Mouse (Mus musculus) stomach, embryonic 16.5 days (tissue): Measurements from ENCODE around the gene Tcta. TPM values are rescaled to one million over a fixed set of nuclear protein-coding genes. Genes with fewer than 3 reads are reported as not detected.

ENCODE experiments used
- polyA plus RNA-seq: library from polyadenylated mRNA; unstranded; fragments of >200 nt; fragmentation: Nextera tagmentation; extraction: Ambion mirVana; gene quantifications from 2 replicates; pipeline ENCODE4 v1.2.1, GENCODE M21; 2015

The Tcta gene
- polyA plus RNA-seq, 1 experiment from 2014 or later: 46.9 TPM

Other genes with a start within 250 kb of the Tcta start
- 7.8 and 8.7 TPM in 2 replicates for gene Mst1, start 225.7 kb downstream of the Tcta start, polyA plus RNA-seq
- 31.2 and 32.8 TPM in 2 replicates for gene Rnf123, start 222.8 kb downstream of the Tcta start, polyA plus RNA-seq
- 75.1 and 82.7 TPM in 2 replicates for gene Apeh, start 211.6 kb downstream of the Tcta start, polyA plus RNA-seq
- gene Bsn, start 115.8 kb downstream of the Tcta start, polyA plus RNA-seq: 2.9 and 3.2 TPM in 2 replicates
- gene Dag1, start 42.2 kb downstream of the Tcta start, polyA plus RNA-seq: 90.8 and 91.8 TPM in 2 replicates
- 33.1 and 36.1 TPM in 2 replicates for gene Nicn1, start 15.7 kb downstream of the Tcta start, polyA plus RNA-seq
- 18.8 and 21.6 TPM in 2 replicates for gene Amt, start 9.3 kb downstream of the Tcta start, polyA plus RNA-seq
- 493 and 511 TPM in 2 replicates for gene Rhoa, start within 50 bp of the Tcta start, polyA plus RNA-seq
- gene Gpx1, start 32.7 kb upstream of the Tcta start, polyA plus RNA-seq: 1,034 and 1,067 TPM in 2 replicates
- 92.7 and 113 TPM in 2 replicates for gene Usp4, start 41.7 kb upstream of the Tcta start, polyA plus RNA-seq
- 0.50 and 0.70 TPM in 2 replicates for gene 1700102P08Rik, start 86.6 kb upstream of the Tcta start, polyA plus RNA-seq
- 1.3 and 1.9 TPM in 2 replicates for gene Ccdc36, start 122.3 kb upstream of the Tcta start, polyA plus RNA-seq
- gene BC048562, start 130.3 kb upstream of the Tcta start, polyA plus RNA-seq: not detected in 2 replicates
- gene Ccdc71, start 154.4 kb upstream of the Tcta start, polyA plus RNA-seq: 51.6 and 55.7 TPM in 2 replicates
- 63.4 and 67.5 TPM in 2 replicates for gene Klhdc8b, start 155.4 kb upstream of the Tcta start, polyA plus RNA-seq
- 61.4 and 68.7 TPM in 2 replicates for gene Lamb2, start 173.6 kb upstream of the Tcta start, polyA plus RNA-seq
- 41.1 and 49.5 TPM in 2 replicates for gene Usp19, start 184.4 kb upstream of the Tcta start, polyA plus RNA-seq
- 106 and 127 TPM in 2 replicates for gene Qars, start 201.5 kb upstream of the Tcta start, polyA plus RNA-seq
- gene Qrich1, start 210.6 kb upstream of the Tcta start, polyA plus RNA-seq: 95.4 and 97.1 TPM in 2 replicates